Mouse (Mus musculus): ENCODE results near the gene Eml6.

DNA sequence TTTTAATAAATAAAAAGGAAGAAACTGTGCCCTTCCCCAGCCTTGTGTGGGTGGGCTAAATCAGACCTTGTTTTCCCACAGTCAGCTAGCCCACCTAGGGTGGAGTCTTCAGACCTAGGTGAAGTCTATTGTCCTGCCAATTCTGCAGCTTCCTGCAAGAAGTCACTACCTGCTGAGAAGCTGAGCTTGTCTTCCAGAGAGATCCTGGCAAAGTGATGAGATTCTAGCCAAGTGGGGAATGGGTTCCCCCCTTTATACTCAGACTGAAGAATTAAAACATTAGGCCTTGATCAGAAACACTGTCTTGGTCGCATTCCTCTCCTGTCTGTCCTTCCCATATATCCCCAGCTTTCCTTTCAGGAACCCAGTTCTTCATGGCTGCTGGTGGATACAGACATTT, 147.9 kb downstream of the Eml6 start:
- TF ChIP-seq CTCF (IDR thresholded peaks at IDR 0.05; ENCODE audit: low read depth) (no peak), EP300 (IDR thresholded peaks at IDR 0.05; ENCODE audit: low read depth) (no peak)
